Mouse (Mus musculus) CH12.LX (cell line): ENCODE results near the gene 1700016H13Rik. TPM values are rescaled to one million over a fixed set of nuclear protein-coding genes. Genes with fewer than 3 reads are reported as not detected.

Source experiments
- DNase-seq: peaks from one replicate; pipeline ENCODE4 v3.0.0-alpha.2; 2013; ENCODE audit errors: extremely low read depth
- H3K27ac ChIP-seq: 2 replicates; pipeline ENCODE4 v1.5.1; 2012; ENCODE audit warnings: low read depth, mild to moderate bottlenecking, control low read depth, moderate library complexity; ENCODE audit not compliant: insufficient read depth
- H3K27me3 ChIP-seq: replicated peaks from 2 replicates; pipeline ENCODE3; 2012; ENCODE audit warnings: inconsistent platforms
- H3K36me3 ChIP-seq, 2 experiments: replicated peaks in 1 of 2; 2 replicates each; pipeline versions ENCODE3 to v1.6.1; 2012; ENCODE audit warnings: inconsistent platforms in 1 of 2, low read length in 1 of 2, mild to moderate bottlenecking in 1 of 2, mixed read lengths in 1 of 2, moderate library complexity in 1 of 2; ENCODE audit not compliant: control insufficient read depth in 1 of 2, insufficient read depth in 1 of 2
- H3K4me1 ChIP-seq, 2 experiments: 2 replicates each; pipeline ENCODE4 v1.6.1; 2012; ENCODE audit warnings: inconsistent platforms in 1 of 2, moderate library complexity in 1 of 2; ENCODE audit not compliant: insufficient read depth in 2 of 2, control insufficient read depth in 1 of 2
- H3K4me2 ChIP-seq: 2 replicates; pipeline ENCODE4 v1.6.1; 2012; ENCODE audit warnings: low read depth, mild to moderate bottlenecking, control low read depth; ENCODE audit not compliant: poor library complexity, insufficient read depth, severe bottlenecking
- H3K4me3 ChIP-seq, 3 experiments: fragments of 150-350 bp in 1 of 3; sonication (generic) in 1 of 3; replicated peaks in 1 of 3; 2 replicates each; pipeline versions ENCODE3 to v1.5.1; 2011 to 2012; ENCODE audit warnings: low read depth in 2 of 3, low read length in 2 of 3, mild to moderate bottlenecking in 2 of 3, moderate library complexity in 2 of 3, control low read depth in 1 of 3, improper control_type of control experiment in 1 of 3, inconsistent platforms in 1 of 3, mixed read lengths in 1 of 3; ENCODE audit not compliant: poor library complexity in 1 of 3
- H3K79me2 ChIP-seq: replicated peaks from 2 replicates; pipeline ENCODE4 v1.6.1; 2012; ENCODE audit warnings: mild to moderate bottlenecking, moderate library complexity; ENCODE audit not compliant: control insufficient read depth, poor library complexity, insufficient read depth, severe bottlenecking; ENCODE audit errors: extremely low read depth
- H3K9ac ChIP-seq: 2 replicates; pipeline ENCODE4 v1.6.1; 2012; ENCODE audit warnings: low read depth, mild to moderate bottlenecking, control low read depth, moderate library complexity; ENCODE audit not compliant: insufficient read depth
- H3K9me3 ChIP-seq: replicated peaks from 2 replicates; pipeline ENCODE3; 2012; ENCODE audit warnings: low read length, inconsistent platforms, mixed read lengths
- BHLHE40 ChIP-seq: IDR thresholded peaks from 2 replicates; pipeline ENCODE4 v1.6.1; 2011; ENCODE audit warnings: mild to moderate bottlenecking, low read depth, low read length, improper control_type of control experiment
- CHD1 ChIP-seq: IDR thresholded peaks from 2 replicates; pipeline ENCODE4 v1.6.1; 2012; ENCODE audit warnings: low read depth, low read length, improper control_type of control experiment, inconsistent platforms
- CHD2 ChIP-seq: IDR thresholded peaks from 2 replicates; pipeline ENCODE4 v1.6.1; 2011; ENCODE audit warnings: low read length, improper control_type of control experiment
- CTCF ChIP-seq, 2 experiments: IDR thresholded peaks in 1 of 2; conservative IDR thresholded peaks in 1 of 2; 2 replicates each; pipeline ENCODE4 v1.5.1; 2011 to 2012; ENCODE audit warnings: low read depth in 2 of 2, low read length in 2 of 2, improper control_type of control experiment in 1 of 2, inconsistent platforms in 1 of 2, mild to moderate bottlenecking in 1 of 2, moderate library complexity in 1 of 2
- E2F4 ChIP-seq: IDR thresholded peaks from 2 replicates; pipeline ENCODE4 v1.6.1; 2011; ENCODE audit warnings: low read depth, low read length, improper control_type of control experiment; ENCODE audit not compliant: insufficient replicate concordance
- ELF1 ChIP-seq: IDR thresholded peaks from 2 replicates; pipeline ENCODE4 v1.6.1; 2014; ENCODE audit warnings: low read depth, mild to moderate bottlenecking, inconsistent platforms, low read length, improper control_type of control experiment
- EP300 ChIP-seq: IDR thresholded peaks from 2 replicates; pipeline ENCODE4 v1.6.1; 2011; ENCODE audit warnings: low read length, improper control_type of control experiment
- ETS1 ChIP-seq: conservative IDR thresholded peaks from 2 replicates; pipeline ENCODE4 v1.6.1; 2012; ENCODE audit warnings: low read depth, mild to moderate bottlenecking, inconsistent platforms, low read length, improper control_type of control experiment, moderate library complexity
- GABPA ChIP-seq: IDR thresholded peaks from 2 replicates; pipeline ENCODE4 v1.6.1; 2012; ENCODE audit warnings: low read depth, low read length, improper control_type of control experiment, inconsistent platforms; ENCODE audit not compliant: insufficient replicate concordance
- HCFC1 ChIP-seq: IDR thresholded peaks from 2 replicates; pipeline ENCODE4 v1.6.1; 2012; ENCODE audit warnings: low read depth, mild to moderate bottlenecking, inconsistent platforms, low read length, improper control_type of control experiment
- IRF4 ChIP-seq: IDR thresholded peaks from 2 replicates; pipeline ENCODE4 v1.6.1; 2014; ENCODE audit warnings: low read depth, mild to moderate bottlenecking, inconsistent platforms, low read length, improper control_type of control experiment
- JUND ChIP-seq: conservative IDR thresholded peaks from 2 replicates; pipeline ENCODE4 v1.6.1; 2011; ENCODE audit warnings: low read depth, low read length, improper control_type of control experiment
- KAT2A ChIP-seq: IDR thresholded peaks from 2 replicates; pipeline ENCODE4 v1.6.1; 2012; ENCODE audit warnings: low read length, improper control_type of control experiment, inconsistent platforms; ENCODE audit not compliant: insufficient replicate concordance
- MAFK ChIP-seq: IDR thresholded peaks from 2 replicates; pipeline ENCODE4 v1.6.1; 2011; ENCODE audit warnings: low read length, improper control_type of control experiment; ENCODE audit not compliant: insufficient replicate concordance
- MAX ChIP-seq: IDR thresholded peaks from 2 replicates; pipeline ENCODE4 v1.6.1; 2011; ENCODE audit warnings: low read length, improper control_type of control experiment
- MAZ ChIP-seq: IDR thresholded peaks from 2 replicates; pipeline ENCODE4 v1.6.1; 2012; ENCODE audit warnings: low read depth, mild to moderate bottlenecking, inconsistent platforms, low read length, improper control_type of control experiment, moderate library complexity
- MEF2A ChIP-seq: IDR thresholded peaks from 2 replicates; pipeline ENCODE4 v1.6.1; 2014; ENCODE audit warnings: low read depth, mild to moderate bottlenecking, inconsistent platforms, low read length, improper control_type of control experiment, borderline replicate concordance
- MXI1 ChIP-seq: IDR thresholded peaks from 2 replicates; pipeline ENCODE4 v1.6.1; 2011; ENCODE audit warnings: mild to moderate bottlenecking, low read depth, low read length, improper control_type of control experiment
- MYC ChIP-seq: IDR thresholded peaks from 2 replicates; pipeline ENCODE4 v1.6.1; 2011; ENCODE audit warnings: low read depth, mild to moderate bottlenecking, improper control_type of control experiment, low read length
- NELFE ChIP-seq: IDR thresholded peaks from 2 replicates; pipeline ENCODE4 v1.6.1; 2011; ENCODE audit warnings: low read depth, low read length, improper control_type of control experiment
- NRF1 ChIP-seq: IDR thresholded peaks from 2 replicates; pipeline ENCODE4 v1.6.1; 2014; ENCODE audit warnings: low read depth, mild to moderate bottlenecking, inconsistent platforms, low read length, improper control_type of control experiment, moderate library complexity
- POLR2A ChIP-seq: IDR thresholded peaks from 2 replicates; pipeline ENCODE4 v1.6.1; 2011; ENCODE audit warnings: low read depth, mild to moderate bottlenecking, improper control_type of control experiment, low read length
- POLR2AphosphoS2 ChIP-seq: IDR thresholded peaks from 2 replicates; pipeline ENCODE4 v1.6.1; 2011; ENCODE audit warnings: low read depth, low read length, improper control_type of control experiment
- RAD21 ChIP-seq: IDR thresholded peaks from 2 replicates; pipeline ENCODE4 v1.6.1; 2011; ENCODE audit warnings: low read depth, mild to moderate bottlenecking, low read length, improper control_type of control experiment, moderate library complexity
- RCOR1 ChIP-seq: conservative IDR thresholded peaks from 2 replicates; pipeline ENCODE4 v1.6.1; 2012; ENCODE audit warnings: low read depth, mild to moderate bottlenecking, inconsistent platforms, low read length, improper control_type of control experiment
- SIN3A ChIP-seq: IDR thresholded peaks from 2 replicates; pipeline ENCODE4 v1.6.1; 2012; ENCODE audit warnings: low read length, improper control_type of control experiment, inconsistent platforms
- SMC3 ChIP-seq: IDR thresholded peaks from 2 replicates; pipeline ENCODE4 v1.6.1; 2011; ENCODE audit warnings: low read depth, low read length, improper control_type of control experiment
- TBP ChIP-seq: conservative IDR thresholded peaks from 2 replicates; pipeline ENCODE4 v1.6.1; 2011; ENCODE audit warnings: low read depth, low read length, improper control_type of control experiment
- TCF12 ChIP-seq: IDR thresholded peaks from 2 replicates; pipeline ENCODE4 v1.6.1; 2014; ENCODE audit warnings: low read depth, mild to moderate bottlenecking, inconsistent platforms, low read length, improper control_type of control experiment
- UBTF ChIP-seq: IDR thresholded peaks from 2 replicates; pipeline ENCODE4 v1.6.1; 2012; ENCODE audit warnings: low read depth, mild to moderate bottlenecking, inconsistent platforms, low read length, improper control_type of control experiment, moderate library complexity
- USF1 ChIP-seq: IDR thresholded peaks from 2 replicates; pipeline ENCODE4 v1.6.1; 2014; ENCODE audit warnings: low read depth, mild to moderate bottlenecking, inconsistent platforms, low read length, improper control_type of control experiment
- USF2 ChIP-seq: conservative IDR thresholded peaks from 2 replicates; pipeline ENCODE4 v1.6.1; 2011; ENCODE audit warnings: low read depth, low read length, improper control_type of control experiment
- ZC3H11A ChIP-seq: IDR thresholded peaks from 2 replicates; pipeline ENCODE4 v1.6.1; 2012; ENCODE audit warnings: low read depth, mild to moderate bottlenecking, inconsistent platforms, low read length, improper control_type of control experiment
- ZKSCAN1 ChIP-seq: IDR thresholded peaks from 2 replicates; pipeline ENCODE4 v1.6.1; 2012; ENCODE audit warnings: low read depth, inconsistent platforms, low read length, improper control_type of control experiment, borderline replicate concordance
- ZMIZ1 ChIP-seq: IDR thresholded peaks from 2 replicates; pipeline ENCODE4 v1.6.1; 2012; ENCODE audit warnings: low read depth, mild to moderate bottlenecking, inconsistent platforms, low read length, improper control_type of control experiment
- ZNF384 ChIP-seq: IDR thresholded peaks from 2 replicates; pipeline ENCODE4 v1.6.1; 2012; ENCODE audit warnings: low read depth, low read length, improper control_type of control experiment, inconsistent platforms
- dilution Hi-C: fragments of 300-500 bp; cut with MboI; formaldehyde crosslinking; loops from 2 replicates; pipeline ENCODE4 v1.14.3; 2020; ENCODE audit warnings: low sequenced_read_pairs; ENCODE audit not compliant: extremely low pct_unique_long_range_greater_than_20kb, extremely low pct_ligation_motif_present
- in situ Hi-C: fragments of 300-500 bp; cut with MboI; formaldehyde crosslinking; loops from 3 replicates; pipeline ENCODE4 v1.14.3; 2019; ENCODE audit warnings: low sequenced_read_pairs, low pct_ligation_motif_present, low pct_unique_long_range_greater_than_20kb, mixed read lengths
- polyA plus RNA-seq: library from polyadenylated mRNA; unstranded; fragments of >175 nt; gene quantifications from 2 replicates; pipeline ENCODE4 v1.2.1, GENCODE M21; 2012; ENCODE audit warnings: low read depth; ENCODE audit not compliant: insufficient read length
- total RNA-seq, 2 experiments: library from RNA; depleted of rRNA; stranded (reverse); fragments of 300-350 nt in 1 of 2; fragments of >200 nt in 1 of 2; gene quantifications; 2 replicates each; pipeline ENCODE4 v1.2.3; 2012 to 2014

1700016H13Rik gene
- total and polyA plus RNA-seq, 3 experiments: not detected

DNA sequence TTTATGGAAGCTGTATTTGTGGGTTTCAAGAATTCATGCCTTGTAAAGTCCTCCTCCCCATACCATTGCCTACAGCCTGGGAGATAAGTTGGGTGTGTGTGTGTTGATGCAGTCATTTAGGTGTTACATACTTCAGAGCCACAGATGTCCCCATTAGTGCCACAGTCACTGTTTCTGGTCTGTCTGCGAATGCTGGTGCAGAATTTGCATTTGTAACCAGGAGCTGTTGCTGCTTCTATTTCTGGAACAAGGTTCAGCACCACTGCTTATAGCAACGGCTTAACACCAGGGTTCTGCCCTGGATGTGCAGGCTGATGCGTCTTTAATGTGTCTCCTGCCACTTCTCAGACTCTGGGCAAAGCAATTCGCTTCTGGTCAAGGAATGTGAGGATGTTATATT lies 43.7 kb upstream of the 1700016H13Rik start (continued):
- peak; percentile 52; the same call in 1 of the 2 replicates for TF ChIP-seq ZNF384
- TF ChIP-seq POLR2AphosphoS2: no peak
- TF ChIP-seq MYC: peak; percentile 80; the same call in 1 of the 2 replicates
- 0 out of 2 replicates have a peak, but pooled peaks have one; percentile 51 for TF ChIP-seq MAFK
- peak; percentile 44; the same call in 1 of the 2 replicates for TF ChIP-seq ZMIZ1
- peak; percentile 83 for TF ChIP-seq IRF4
- no peak for TF ChIP-seq KAT2A

DNA sequence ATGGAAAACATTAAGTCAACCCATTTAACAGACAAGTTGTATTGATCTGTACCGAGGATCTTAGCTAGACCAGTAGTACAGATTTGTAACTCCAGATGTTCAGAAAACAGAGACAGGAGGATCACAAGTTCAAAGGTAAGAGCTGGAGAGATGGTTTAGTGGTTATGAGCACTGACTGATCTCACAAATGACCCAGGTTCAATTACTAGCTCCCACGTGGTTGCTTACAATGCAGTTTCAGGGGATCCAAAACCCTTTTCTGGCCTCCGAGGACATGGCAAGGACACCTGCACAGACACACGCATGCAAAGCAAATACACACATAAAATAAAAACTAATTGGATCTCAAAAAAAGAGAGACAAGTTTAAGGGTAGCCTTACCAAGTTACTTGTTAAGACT lies 42.8 kb upstream of the 1700016H13Rik start:
- H3K27me3 ChIP-seq: no peaks in the 10 kb centered on the region
- H3K4me2 ChIP-seq: peak overlapping the region; percentile 69
- H3K9ac ChIP-seq: 0 out of 2 replicates have a peak overlapping the region, but pooled peaks have one; percentile 50
- peaks cover 87% of the 10 kb centered on the region for H3K79me2 ChIP-seq
- H3K9me3 ChIP-seq: no peaks in the 10 kb centered on the region
- no peak overlapping the region for H3K4me3 ChIP-seq
- dilution Hi-C loops (no loop called here), in situ Hi-C loops (loop anchor here (5.0 kb wide), 1 partner anchor 59 kb away; no protein-coding TSS in a partner anchor)
- DNase-seq: peak; percentile 80
- no peak for TF ChIP-seq NRF1
- TF ChIP-seq CTCF (conservative IDR thresholded peaks at IDR 0.05 in 1 of 2, IDR thresholded peaks at IDR 0.05 in 1 of 2; ENCODE audit: low read depth in 2 of 2, low read length in 2 of 2): no peak
- no peak for TF ChIP-seq TBP
- no peak; the same call in 1 of the 2 replicates for TF ChIP-seq ELF1
- TF ChIP-seq ZKSCAN1: no peak
- no peak; the same call in 1 of the 2 replicates for TF ChIP-seq CHD2
- no peak for TF ChIP-seq UBTF
- TF ChIP-seq RCOR1: 0 out of 2 replicates have a peak, but pooled peaks have one; percentile 17
- 0 out of 2 replicates have a peak, but pooled peaks have one; percentile 57 for TF ChIP-seq CHD1
- peak; percentile 70; the same call in 1 of the 2 replicates for TF ChIP-seq BHLHE40
- TF ChIP-seq POLR2A: no peak
- peak; percentile 77 for TF ChIP-seq EP300
- peak; percentile 62; the same call in 1 of the 2 replicates for TF ChIP-seq TCF12
- TF ChIP-seq E2F4: 0 out of 2 replicates have a peak, but pooled peaks have one; percentile 14
- TF ChIP-seq SMC3: no peak
- TF ChIP-seq POLR2AphosphoS2: no peak
- TF ChIP-seq ZC3H11A: no peak
- TF ChIP-seq HCFC1: peak; percentile 27; the same call in 1 of the 2 replicates
- peak; percentile 88 for TF ChIP-seq MAFK
- TF ChIP-seq IRF4: no peak
- TF ChIP-seq USF2: 0 out of 2 replicates have a peak, but pooled peaks have one; percentile 32
- peak; percentile 86 for TF ChIP-seq MXI1
- TF ChIP-seq ZMIZ1: no peak
- TF ChIP-seq NELFE: no peak
- TF ChIP-seq USF1: peak; percentile 46; the same call in 1 of the 2 replicates
- peak; percentile 72 for TF ChIP-seq ETS1
- TF ChIP-seq RAD21: no peak
- TF ChIP-seq MAX: peak; percentile 94
- peak; percentile 70; the same call in 1 of the 2 replicates for TF ChIP-seq SIN3A
- TF ChIP-seq MAZ: no peak
- peak; percentile 94 for TF ChIP-seq MYC
- TF ChIP-seq JUND: peak; percentile 62; the same call in 1 of the 2 replicates
- TF ChIP-seq MEF2A: peak; percentile 75; the same call in 1 of the 2 replicates
- no peak for TF ChIP-seq GABPA
- H3K27ac ChIP-seq: peak overlapping the region; percentile 79
- peaks cover 0 to 11% of the 10 kb centered on the region in 2 experiments for H3K36me3 ChIP-seq
- H3K4me1 ChIP-seq: peaks cover 20 to 79% of the 10 kb centered on the region in 2 experiments
